Mouse (Mus musculus): ENCODE measurements at regions not wholly inside any gene's neighbourhood (a gene's known extent, or its start where the extent isn't known, plus 50 kb on each side); places are given as distances from the start of the nearest gene placed in this dataset.
A peak's percentile ranks its signal among the peaks of the same experiment; 100 is the strongest.

- peak; percentile 74 to 77 for DNase-seq
Measured at GRCm38 (mm10) chr2:160066491-160067303, 267.3 kb downstream of the Gm826 start.

- DNase-seq: peak in 1 of 2 experiments; percentile 23
Measured at GRCm38 (mm10) chr2:160062148-160062937, 271.6 kb downstream of the Gm826 start.

DNA sequence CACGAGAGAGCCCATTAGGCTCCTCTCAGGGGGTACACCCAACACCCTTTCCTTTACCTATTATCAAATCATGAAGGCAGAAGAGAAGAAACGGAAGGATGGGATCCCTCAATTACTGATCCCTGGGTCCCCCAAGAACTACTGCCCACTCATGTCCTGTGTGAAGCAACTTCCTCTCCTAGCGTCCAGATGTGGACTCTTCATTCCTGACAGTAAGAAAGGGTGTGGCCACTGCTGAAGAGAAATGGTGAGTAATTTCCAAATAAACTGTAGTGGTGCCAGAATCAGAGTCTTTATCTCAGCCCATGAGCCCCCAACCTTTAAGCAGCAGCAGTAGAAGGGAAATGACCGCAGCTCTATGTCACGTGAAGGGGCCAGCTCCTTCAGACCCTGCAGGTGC, 273.9 kb downstream of the Gm826 start:
- DNase-seq: no peak

DNA sequence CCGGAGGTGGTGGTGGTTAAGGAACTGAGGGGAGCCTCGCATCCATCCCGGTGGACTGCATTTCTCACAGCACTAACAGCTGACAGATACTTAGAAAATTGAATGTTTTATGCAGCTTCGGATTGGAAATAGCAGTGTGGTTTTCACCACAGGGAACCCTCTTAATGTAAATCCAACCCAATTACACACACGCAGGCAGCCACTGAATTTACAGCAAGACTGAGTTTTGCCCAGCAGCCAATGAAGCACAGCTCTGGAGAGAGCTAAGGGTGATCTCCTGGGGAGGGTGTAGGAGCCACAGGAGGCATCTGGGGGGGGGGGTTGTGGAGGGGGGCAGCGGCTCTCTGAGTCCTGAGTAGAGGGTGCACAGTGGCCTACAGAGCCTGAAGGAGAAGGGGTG, 276.8 kb downstream of the Gm826 start:
- DNase-seq: no peak

GRCm38 (mm10) chr2:160054411-160054810, 279.6 kb downstream of the Gm826 start:
- no peak for DNase-seq

DNA sequence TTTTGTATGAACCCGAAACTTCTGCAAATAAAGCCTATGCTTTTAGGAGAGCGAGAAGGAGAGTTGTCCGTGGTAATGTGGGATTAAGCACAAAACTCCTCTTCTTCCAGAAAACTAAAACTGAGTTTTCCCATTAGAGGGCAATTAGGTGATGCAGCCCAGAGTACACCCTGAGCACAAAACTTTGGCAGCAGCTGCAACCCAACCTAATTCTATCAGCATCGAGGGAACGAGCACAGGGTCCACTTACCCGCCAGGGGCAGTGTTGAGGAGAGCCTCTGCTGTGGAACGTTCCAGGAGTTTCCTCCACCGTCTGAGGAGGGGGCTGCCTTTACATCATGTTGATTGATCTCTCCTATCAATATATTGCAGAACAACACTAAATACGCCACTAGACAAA, 285.7 kb downstream of the Gm826 start:
- DNase-seq: no peak

- no peak for DNase-seq
Measured at GRCm38 (mm10) chr2:160046881-160047543, 286.9 kb downstream of the Gm826 start.

- DNase-seq: no peak
Measured at GRCm38 (mm10) chr2:160044591-160044990, 289.4 kb downstream of the Gm826 start.

- no peak for DNase-seq
Measured at GRCm38 (mm10) chr2:160044184-160044583, 289.8 kb downstream of the Gm826 start.

GRCm38 (mm10) chr2:160029432-160029831, 304.5 kb downstream of the Gm826 start:
- no peak for DNase-seq

GRCm38 (mm10) chr2:160028459-160028858, 305.5 kb downstream of the Gm826 start:
- no peak for DNase-seq

DNA sequence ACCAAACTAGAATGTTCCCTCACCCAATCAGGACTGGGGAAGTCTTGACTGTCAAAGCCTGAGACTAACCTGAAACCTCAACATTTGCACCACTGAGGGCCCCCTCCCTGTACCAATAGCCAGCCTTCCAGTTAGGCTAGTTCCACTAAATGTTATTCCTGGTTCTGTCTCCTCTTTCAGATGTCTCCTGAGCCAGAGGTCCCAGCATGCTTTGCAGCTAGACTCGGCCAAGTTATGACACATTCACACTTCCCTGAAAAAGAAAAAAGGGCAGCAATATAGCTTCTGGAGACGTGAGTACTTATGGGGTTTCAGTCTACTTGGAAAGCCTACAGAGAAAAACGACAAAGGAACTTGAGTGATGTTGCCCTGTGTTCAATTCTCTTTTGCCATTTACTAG, 308.1 kb downstream of the Gm826 start:
- peak in 1 of 2 experiments; percentile 3 for DNase-seq

GRCm38 (mm10) chr2:160021541-160021940, 312.4 kb downstream of the Gm826 start:
- no peak for DNase-seq

- DNase-seq: no peak
Measured at GRCm38 (mm10) chr2:160020876-160021275, 313.1 kb downstream of the Gm826 start.

DNA sequence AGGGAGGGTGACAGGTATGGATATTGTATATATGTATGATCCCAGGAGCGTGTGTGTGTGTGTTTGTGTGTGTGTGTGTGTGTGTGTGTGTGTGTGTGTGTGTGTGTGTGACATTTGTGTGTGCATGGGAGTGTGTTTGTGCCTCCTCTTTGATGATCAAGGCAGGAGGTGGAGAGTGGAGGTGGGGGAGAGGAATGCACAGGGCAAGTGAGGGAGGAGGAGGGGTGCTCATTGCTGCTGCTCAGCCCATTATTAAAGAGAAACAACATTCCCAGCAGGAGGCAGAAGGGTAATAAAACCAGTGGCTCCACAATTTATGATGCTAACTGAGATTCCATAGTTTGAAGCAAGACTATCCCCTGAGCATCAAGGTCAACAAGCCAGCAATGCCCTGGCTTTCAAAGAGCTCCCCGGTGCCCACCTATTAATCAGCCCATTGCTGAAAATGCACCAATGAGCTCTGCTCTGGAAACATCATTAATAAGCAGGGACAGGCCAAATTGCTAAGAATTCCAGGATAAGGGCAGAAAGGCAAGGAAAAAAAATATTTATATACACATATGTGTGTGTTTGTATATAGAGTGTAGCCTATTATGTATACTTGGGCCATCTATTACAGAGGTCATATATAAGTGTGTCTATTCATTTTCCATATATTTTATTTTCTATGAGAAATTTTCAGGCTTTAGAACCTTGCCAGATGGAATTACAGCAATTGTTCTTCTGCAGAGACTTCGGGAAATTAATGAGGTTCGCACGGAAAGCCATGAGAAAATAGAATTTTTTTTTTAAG, 316.7 kb downstream of the Gm826 start:
- DNase-seq: peak in 1 of 2 experiments; percentile 20

- no peak for DNase-seq
Measured at GRCm38 (mm10) chr2:160011421-160011820, 322.5 kb downstream of the Gm826 start.

- DNase-seq: peak in 1 of 2 experiments; percentile 28
Measured at GRCm38 (mm10) chr2:160002695-160003094, 331.3 kb downstream of the Gm826 start.

GRCm38 (mm10) chr2:160000449-160000848, 333.5 kb downstream of the Gm826 start:
- peak; percentile 12 to 51 for DNase-seq

- peak in 1 of 2 experiments; percentile 4 for DNase-seq
Measured at GRCm38 (mm10) chr2:159997395-159997794, 336.6 kb downstream of the Gm826 start.

DNA sequence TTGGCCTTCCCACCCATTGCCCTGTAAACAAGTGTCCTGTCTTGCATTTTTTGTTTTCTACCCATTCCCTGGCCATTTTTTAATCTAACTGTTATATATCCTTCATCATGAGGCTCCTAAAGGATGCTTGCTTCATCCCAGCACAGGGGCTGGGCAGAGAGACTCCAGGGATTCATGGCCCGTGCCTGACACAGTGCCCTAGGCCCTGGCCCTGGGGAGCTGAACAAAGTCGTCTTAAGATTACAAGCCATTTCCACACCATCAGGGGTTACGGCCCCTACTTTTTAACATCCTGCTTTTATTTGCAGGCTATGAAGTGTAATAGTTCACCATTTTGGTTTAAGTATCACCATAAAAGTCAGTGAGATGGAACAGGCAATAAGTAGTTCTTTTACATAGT, 339.5 kb downstream of the Gm826 start:
- DNase-seq: no peak

DNA sequence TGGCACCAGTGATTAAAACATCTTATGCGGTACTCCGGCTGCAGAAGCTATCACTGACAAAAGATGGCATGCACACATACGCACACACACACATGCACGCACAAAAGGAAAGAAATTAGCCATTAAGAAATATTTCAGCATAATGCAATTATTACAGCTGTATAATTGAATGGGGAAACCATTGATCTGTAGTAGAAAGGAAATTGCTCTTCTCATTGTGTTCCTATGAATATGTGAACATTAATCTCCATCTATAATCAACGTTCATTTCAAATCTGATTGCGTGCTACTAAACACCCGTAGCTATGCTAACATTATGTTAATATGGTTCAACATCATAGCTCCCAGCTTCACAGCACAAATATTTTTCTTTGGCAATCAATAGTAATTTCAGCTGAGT, 347.2 kb downstream of the Gm826 start:
- no peak for DNase-seq

GRCm38 (mm10) chr2:159981694-159982093, 352.3 kb downstream of the Gm826 start:
- no peak for DNase-seq
